Mouse (Mus musculus) frontal cortex, postnatal 36 days (tissue): Measurements from ENCODE around the gene Tex264.
A peak's percentile ranks its signal among the peaks of the same experiment; 100 is the strongest.

Experiments
- DNase-seq, 2 experiments: peaks; one replicate each; pipeline ENCODE4 v3.0.0; 2022; ENCODE audit warnings: low spot score in 2 of 2

Gene Tex264

DNA sequence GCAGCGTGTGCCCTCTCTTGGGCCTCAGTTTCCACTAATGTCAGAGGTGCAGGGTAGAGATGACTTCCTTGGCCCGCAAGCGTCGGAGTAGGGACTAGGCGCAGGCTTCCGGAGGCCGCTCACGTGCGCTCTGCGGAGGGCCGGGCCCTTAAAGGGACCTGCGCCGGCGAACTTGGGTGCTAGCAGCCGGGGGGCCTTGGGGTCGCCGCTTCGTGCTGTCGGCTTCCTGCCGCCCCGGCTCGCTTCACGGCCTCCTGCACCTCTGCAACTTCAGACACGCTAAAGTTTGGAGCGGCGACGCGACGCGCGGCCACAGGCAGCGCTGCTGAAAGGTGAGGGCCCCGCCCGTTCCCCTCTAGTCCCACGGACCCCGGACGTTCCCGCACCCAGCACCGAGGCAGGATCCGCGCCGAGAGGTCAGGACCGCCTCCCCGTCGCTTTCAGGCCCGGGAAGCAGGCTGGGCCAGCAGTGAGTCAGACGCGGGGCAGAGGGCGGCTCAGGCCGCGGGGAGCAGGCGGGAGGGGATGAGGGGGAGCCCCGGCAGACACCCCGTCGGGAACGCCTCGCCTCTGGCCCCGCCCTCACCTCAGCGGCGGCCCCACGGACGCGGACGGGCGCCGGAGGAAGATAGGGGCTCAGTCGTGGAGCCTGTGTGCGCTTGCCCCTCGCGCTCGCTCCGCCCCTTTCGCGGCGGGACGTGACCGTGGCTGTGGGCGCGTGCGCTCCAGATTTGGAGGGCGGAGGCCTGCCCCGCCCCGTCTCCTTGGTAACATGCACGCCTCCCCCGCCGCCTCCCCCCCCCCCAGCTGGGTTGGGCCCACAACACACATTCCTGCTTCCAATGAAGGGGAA is at the start of gene Tex264:
Gene Tex264, minus strand, starts transcription at position 679 of the 853 bp plus-strand sequence.
- DNase-seq: peak; percentile 85 to 86

- DNase-seq: no peak
Measured at GRCm38 (mm10) chr9:106733690-106734089, 48.0 kb upstream of the Tex264 start.

GRCm38 (mm10) chr9:106729416-106729815 is 43.7 kb upstream of the Tex264 start:
- no peak for DNase-seq

GRCm38 (mm10) chr9:106726891-106727290 is 41.2 kb upstream of the Tex264 start:
- DNase-seq: no peak

GRCm38 (mm10) chr9:106725435-106725834 is 39.7 kb upstream of the Tex264 start:
- no peak for DNase-seq

DNA sequence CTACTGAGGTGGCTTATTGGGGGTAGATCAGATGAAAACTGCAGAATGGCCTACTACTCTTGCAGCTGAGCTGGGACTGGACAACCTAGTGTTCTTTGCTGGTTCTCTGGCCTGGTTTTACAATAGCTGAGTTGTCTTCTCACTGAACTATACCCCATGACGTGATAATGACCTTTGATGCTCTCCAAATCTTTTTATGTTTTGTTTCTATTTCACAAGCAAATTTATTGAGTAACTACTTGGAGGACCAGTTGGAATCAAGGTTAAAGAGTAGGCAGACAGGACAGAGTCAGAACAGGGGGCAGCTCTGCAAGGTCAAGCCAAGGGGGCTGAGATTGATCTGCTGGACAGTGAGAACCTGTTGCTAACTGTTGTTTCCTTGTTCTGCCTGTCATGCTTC is 39.1 kb upstream of the Tex264 start:
- DNase-seq: no peak

DNA sequence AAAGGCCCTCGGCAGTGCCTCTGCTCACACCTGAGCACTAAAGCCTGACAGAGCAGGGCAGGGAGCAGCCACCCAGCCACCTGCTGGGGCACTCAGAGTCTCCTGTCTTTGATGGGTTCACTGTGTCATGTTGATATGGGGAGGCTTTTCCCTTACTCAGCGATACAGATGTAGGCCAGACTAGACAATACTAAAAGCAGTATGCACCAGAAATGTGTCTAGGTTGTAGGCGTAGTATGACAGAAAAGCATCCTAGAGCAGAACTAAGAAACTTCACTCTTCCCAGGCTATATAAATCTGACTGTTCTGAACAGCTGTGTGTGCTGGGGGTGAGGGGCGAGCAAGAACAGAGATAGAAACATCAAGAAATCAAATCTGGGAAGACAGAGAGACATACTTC is 31.0 kb upstream of the Tex264 start:
- no peak for DNase-seq

GRCm38 (mm10) chr9:106716232-106716631 is 30.5 kb upstream of the Tex264 start:
- no peak for DNase-seq

DNA sequence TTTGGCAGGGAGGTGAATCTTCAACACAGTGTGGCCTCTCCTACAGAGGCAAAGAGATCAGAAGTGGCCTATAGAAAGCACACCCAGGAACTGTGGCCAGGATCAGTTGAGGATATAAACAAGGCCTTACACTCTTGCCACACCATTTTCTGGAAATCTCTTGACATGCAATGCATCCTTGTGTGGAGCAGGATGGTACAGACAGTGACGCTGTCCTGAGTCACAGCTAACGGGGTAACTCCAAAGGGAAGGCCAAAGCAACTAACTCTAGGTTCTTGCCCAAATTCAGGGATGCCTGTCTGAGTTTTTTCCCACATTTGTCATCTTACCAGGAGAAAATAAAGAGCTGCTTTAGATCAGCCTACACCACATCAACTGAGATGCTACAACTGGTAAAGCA is 26.7 kb upstream of the Tex264 start:
- no peak for DNase-seq

GRCm38 (mm10) chr9:106692973-106693481 is 7.3 kb upstream of the Tex264 start:
- no peak for DNase-seq

DNA sequence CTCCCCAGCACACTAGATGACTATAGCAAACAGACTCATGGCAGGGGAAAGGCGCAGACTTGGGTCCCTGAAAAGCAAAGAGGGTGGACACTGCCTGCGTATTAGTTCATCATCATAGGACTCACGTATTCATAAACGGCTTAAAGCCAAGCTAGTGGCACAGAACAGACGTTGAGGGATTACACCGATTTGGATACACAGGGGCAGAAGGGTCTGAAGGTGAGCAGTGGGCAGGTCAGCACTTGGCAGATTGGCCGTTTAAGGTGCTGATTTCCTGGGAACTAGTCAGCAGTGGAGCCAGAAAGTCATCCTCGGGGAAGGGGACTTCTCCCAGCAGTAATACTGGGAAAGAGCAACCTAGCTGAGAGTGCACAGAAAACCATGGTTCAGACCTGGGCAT is 3.1 kb upstream of the Tex264 start:
- no peak for DNase-seq

GRCm38 (mm10) chr9:106686983-106687650 is 1.4 kb upstream of the Tex264 start:
- DNase-seq: peak in 1 of 2 experiments; percentile 79

DNA sequence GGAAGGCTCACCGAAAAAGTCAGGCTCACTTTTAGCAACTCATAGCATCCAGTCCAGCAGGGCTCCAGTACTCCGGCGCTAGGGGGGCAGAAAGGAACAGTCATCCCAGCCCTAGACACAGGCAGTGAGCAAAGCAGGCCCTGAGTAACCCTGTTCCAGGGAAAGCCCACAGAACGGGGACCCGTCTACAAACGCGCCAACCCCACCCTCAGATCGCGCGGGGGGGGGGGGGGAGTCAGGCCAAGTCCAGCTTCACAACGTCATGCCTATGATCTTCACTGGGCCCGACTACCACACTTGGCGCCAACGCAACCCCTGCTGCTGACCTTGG is 844 bp downstream of the Tex264 start:
- DNase-seq: no peak

DNA sequence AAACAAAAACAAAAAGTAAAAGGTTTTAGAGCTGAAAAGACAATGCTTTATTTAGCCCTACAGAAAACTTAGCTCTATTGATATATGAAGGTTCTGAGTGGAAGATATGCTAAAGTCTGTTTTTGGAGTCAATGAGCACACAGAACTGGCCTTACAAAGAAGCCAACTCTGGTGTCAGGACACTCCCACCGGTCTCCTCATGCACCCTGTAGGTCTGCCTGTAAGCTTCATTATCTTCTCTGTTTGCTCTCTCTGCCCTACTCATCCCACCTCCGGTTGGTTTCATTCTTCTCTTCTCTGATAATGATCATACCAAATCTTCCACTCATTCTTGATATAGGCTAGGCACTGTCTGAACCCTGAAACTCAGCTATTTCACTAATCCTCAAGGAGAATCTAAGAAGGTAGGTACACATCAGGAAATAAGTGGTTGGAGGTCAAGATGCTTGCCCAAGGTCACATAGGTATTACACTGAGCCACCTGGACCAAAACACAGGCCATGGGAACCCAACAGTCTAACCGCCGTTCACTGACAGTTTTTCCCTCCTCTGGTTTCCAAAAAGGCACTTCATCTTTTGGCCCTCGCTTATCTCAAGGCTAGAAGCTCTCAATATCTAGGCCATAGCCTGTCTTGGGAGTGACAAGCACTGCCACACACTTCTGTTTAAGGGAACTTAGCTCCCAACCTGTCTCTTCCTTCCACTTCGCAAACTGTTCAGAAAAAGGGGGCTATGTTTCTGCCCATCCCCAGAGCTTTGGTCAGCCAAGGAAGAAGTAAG is 1.4 kb downstream of the Tex264 start:
- no peak for DNase-seq

DNA sequence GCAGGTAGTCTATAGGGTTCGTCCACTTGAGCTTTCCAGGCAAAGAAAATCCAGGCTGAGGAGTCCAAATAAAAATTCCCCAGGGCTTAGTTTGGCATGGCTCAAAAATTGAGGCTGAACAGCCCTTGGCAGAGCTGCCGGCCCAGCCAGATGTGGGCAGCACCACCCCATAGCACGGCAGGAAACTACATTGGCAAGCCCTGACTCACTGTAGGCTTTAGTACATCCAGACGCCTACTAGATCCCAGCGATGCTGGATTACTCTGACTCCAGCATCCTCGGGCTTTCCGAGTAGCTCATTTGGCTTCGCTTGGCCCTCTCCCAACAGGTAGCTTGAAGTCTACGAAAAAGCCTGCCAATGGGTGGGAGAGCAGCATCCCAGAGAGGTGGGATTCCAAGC is 4.7 kb downstream of the Tex264 start:
- DNase-seq: peak in 1 of 2 experiments; percentile 51

DNA sequence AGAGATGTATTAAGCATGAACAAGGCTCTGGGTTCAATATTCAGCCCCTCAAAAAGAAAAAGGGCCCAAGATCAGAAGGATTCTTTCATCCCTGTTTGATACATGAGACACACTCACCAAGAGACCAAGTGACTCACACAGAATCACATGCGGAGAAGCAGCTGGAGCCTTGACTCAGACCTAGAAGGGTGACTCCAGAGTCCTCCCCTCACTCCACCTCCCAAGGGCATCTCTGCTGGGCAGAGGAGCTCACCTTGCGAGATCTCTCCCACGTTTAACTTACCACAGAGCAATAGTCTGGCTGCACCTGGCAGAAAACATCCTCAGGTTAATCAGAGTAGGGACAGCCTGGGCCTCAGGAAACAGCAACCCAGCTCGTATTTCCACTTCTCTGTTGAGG is 7.5 kb downstream of the Tex264 start:
- no peak for DNase-seq

GRCm38 (mm10) chr9:106677702-106678101 is 8.0 kb downstream of the Tex264 start:
- DNase-seq: no peak

GRCm38 (mm10) chr9:106676571-106676970 is 9.2 kb downstream of the Tex264 start:
- no peak for DNase-seq

DNA sequence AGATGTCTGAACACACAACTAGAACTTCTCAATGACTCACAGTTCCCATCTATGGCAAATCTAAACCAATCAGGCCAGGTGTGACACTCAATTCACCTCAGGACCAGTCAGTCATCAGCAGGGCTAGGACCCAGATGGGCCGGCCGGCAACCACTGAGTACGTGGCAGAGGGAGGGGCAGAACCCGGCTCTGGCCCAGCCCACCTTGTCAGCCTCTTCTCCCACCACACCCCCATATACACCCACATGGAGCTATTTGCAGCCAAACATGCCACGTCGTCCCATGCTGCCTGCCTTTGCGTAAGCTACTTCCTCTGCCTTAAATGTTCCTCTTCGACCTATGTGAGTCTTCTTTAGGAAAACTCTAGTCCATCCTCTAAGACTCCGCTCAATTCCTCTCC is 9.8 kb downstream of the Tex264 start:
- DNase-seq: no peak

DNA sequence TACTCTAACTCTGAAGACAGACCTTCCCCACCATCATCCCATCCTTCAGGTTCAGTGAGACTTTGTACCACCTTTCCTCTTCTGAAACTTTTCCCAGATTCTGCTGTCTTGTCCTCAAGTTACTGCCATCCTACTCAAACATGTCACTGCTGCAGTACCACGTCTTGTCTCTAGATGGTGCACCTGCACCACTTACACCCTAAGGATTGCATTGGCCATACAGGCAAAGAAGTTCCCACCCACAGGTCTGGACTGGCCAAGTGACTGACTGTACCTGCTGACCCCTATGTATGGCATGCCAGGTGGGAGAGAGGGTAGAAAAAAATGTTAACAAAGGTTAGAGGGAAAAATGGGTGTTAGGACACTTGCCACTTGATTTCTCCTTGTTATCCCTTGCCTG is 10.2 kb downstream of the Tex264 start:
- peak; percentile 88 to 93 for DNase-seq

- no peak for DNase-seq
Measured at GRCm38 (mm10) chr9:106673860-106674259, 11.9 kb downstream of the Tex264 start.

GRCm38 (mm10) chr9:106664856-106665255 is 20.9 kb downstream of the Tex264 start:
- DNase-seq: no peak
